Mouse (Mus musculus) midbrain, postnatal 0 days (tissue): ENCODE measurements around the gene Exd1. TPM values are rescaled to one million over a fixed set of nuclear protein-coding genes. Genes with fewer than 3 reads are reported as not detected.

ENCODE experiments used
- ATAC-seq: fragments of 200-750 bp; cut with Nextera tagmentation; 2 replicates; pipeline ENCODE4 v1.8.0; 2017; ENCODE audit warnings: moderate number of reproducible peaks, mild to moderate bottlenecking, moderate TSS enrichment, moderate library complexity; ENCODE audit not compliant: low FRiP score
- DNase-seq: peaks from one replicate; pipeline ENCODE4 v3.0.0-alpha.2; 2015; ENCODE audit warnings: low spot score
- H3K27ac ChIP-seq: fragments of 300-500 bp; sonication (generic); 2 replicates; pipeline ENCODE4 v1.5.1; 2014; ENCODE audit warnings: low read depth, mild to moderate bottlenecking, low read length, mixed read lengths
- H3K27me3 ChIP-seq: fragments of 300-500 bp; sonication (generic); 2 replicates; pipeline ENCODE4 v1.6.1; 2014; ENCODE audit warnings: low read length, control low read depth, mixed read lengths; ENCODE audit not compliant: insufficient read depth
- H3K36me3 ChIP-seq: fragments of 300-500 bp; sonication (generic); 2 replicates; pipeline ENCODE4 v1.6.1; 2014; ENCODE audit warnings: low read length, control low read depth, mixed read lengths; ENCODE audit not compliant: insufficient read depth
- H3K4me1 ChIP-seq: fragments of 300-500 bp; sonication (generic); 2 replicates; pipeline ENCODE4 v1.6.1; 2014; ENCODE audit warnings: mild to moderate bottlenecking, control low read depth, antibody characterized with exemption, low read length, mixed read lengths; ENCODE audit not compliant: insufficient read depth
- H3K4me2 ChIP-seq: fragments of 300-500 bp; sonication (generic); 2 replicates; pipeline ENCODE4 v1.6.1; 2014; ENCODE audit warnings: low read depth, mild to moderate bottlenecking, low read length, mixed read lengths; ENCODE audit not compliant: poor library complexity, severe bottlenecking
- H3K4me3 ChIP-seq: fragments of 300-500 bp; sonication (generic); 2 replicates; pipeline ENCODE4 v1.5.1; 2014; ENCODE audit warnings: low read depth, mild to moderate bottlenecking, low read length, moderate library complexity
- H3K9ac ChIP-seq: fragments of 300-500 bp; sonication (generic); replicated peaks from 2 replicates; pipeline ENCODE4 v1.6.1; 2014; ENCODE audit warnings: mild to moderate bottlenecking, low read length, moderate library complexity, mixed read lengths; ENCODE audit not compliant: poor library complexity, severe bottlenecking
- H3K9me3 ChIP-seq: fragments of 300-500 bp; sonication (generic); 2 replicates; pipeline ENCODE4 v1.6.1; 2016; ENCODE audit warnings: low read length, control low read depth
- CTCF ChIP-seq: IDR thresholded peaks from 2 replicates; pipeline ENCODE4 v1.5.1; 2016; ENCODE audit warnings: antibody characterized with exemption, mild to moderate bottlenecking
- WGBS: fragments of 180-500 bp; shearing (Covaris S2); extraction: QIAGEN DNeasy Blood & Tissue Kit; methylation state at CpG from one replicate; pipeline ENCODE4 v1.1.7; 2014; 5-methylcytosine and 5-hydroxymethylcytosine counted together
- polyA plus RNA-seq: library from polyadenylated mRNA; unstranded; fragments of >200 nt; fragmentation: Nextera tagmentation; extraction: Ambion mirVana; gene quantifications from 2 replicates; pipeline ENCODE4 v1.2.1, GENCODE M21; 2015
- total RNA-seq: library from RNA; depleted of rRNA; stranded (reverse); fragments of >200 nt; gene quantifications from 2 replicates; pipeline ENCODE4 v1.2.3, GENCODE M21; 2014

Exd1 gene
- total and polyA plus RNA-seq, 2 experiments from 2014 or later: 0.84 to 0.93 TPM

- Histone ChIP-seq H3K4me3 (no peak overlapping the region), H3K27me3 (no peaks in the 10 kb centered on the region), H3K9me3 (no peaks in the 10 kb centered on the region), H3K9ac (no peak overlapping the region), H3K27ac (no peak overlapping the region), H3K36me3 (0 out of 2 replicates have a peak, but pooled peaks cover 3% of the 10 kb centered on the region), H3K4me1 (no peaks in the 10 kb centered on the region), H3K4me2 (no peak overlapping the region)
- TF ChIP-seq CTCF: peak; percentile 37
- DNase-seq (no peak), ATAC-seq (no peak)
- WGBS: 97% methylated on average over 3 of the region's 3 CpGs
Observed at GRCm38 (mm10) chr2:119591247-119591646, 43.8 kb upstream of the Exd1 start.

DNA sequence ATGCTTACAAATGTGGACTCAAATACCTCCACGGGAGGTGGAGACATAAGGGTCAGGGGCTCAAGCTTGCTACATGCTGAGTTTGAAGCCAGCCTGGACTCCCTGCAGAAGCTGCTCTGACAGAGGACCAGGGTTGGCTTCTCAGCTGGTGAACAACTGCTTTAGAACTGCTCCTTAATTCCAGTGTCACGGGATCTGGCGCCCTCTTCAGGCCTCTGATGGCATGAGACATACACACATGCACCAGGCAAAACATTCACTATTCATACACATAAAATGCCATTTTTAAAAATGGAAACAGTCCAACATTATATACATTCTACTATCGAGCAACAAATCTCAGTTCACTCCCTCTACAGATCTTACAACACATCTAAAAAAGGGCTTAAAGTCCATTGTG lies 40.0 kb upstream of the Exd1 start:
- 12% methylated on average over 4 of the region's 4 CpGs for WGBS
- H3K36me3 ChIP-seq: 0 out of 2 replicates have a peak, but pooled peaks cover 6% of the 10 kb centered on the region
- H3K4me2 ChIP-seq: no peak overlapping the region
- H3K9ac ChIP-seq: no peak overlapping the region
- no peaks in the 10 kb centered on the region for H3K4me1 ChIP-seq
- H3K27me3 ChIP-seq: no peaks in the 10 kb centered on the region
- peak; percentile 73 for TF ChIP-seq CTCF
- ATAC-seq: no peak
- no peaks in the 10 kb centered on the region for H3K9me3 ChIP-seq
- H3K4me3 ChIP-seq: no peak overlapping the region
- peak; percentile 54 for DNase-seq
- no peak overlapping the region for H3K27ac ChIP-seq

GRCm38 (mm10) chr2:119584282-119584681 lies 36.9 kb upstream of the Exd1 start:
- no peak overlapping the region for H3K4me2 ChIP-seq
- no peaks in the 10 kb centered on the region for H3K9me3 ChIP-seq
- ATAC-seq: no peak
- DNase-seq: no peak
- no peaks in the 10 kb centered on the region for H3K27me3 ChIP-seq
- 92% methylated on average over 8 of the region's 8 CpGs for WGBS
- H3K4me3 ChIP-seq: no peak overlapping the region
- 0 out of 2 replicates have a peak, but pooled peaks cover 13% of the 10 kb centered on the region for H3K36me3 ChIP-seq
- TF ChIP-seq CTCF: no peak
- H3K4me1 ChIP-seq: no peaks in the 10 kb centered on the region
- no peak overlapping the region for H3K27ac ChIP-seq
- no peak overlapping the region for H3K9ac ChIP-seq

- no peak for ATAC-seq
- TF ChIP-seq CTCF: no peak
- Histone ChIP-seq H3K9ac (no peak overlapping the region), H3K9me3 (no peaks in the 10 kb centered on the region), H3K4me1 (no peaks in the 10 kb centered on the region), H3K27me3 (no peaks in the 10 kb centered on the region), H3K4me2 (no peak overlapping the region), H3K4me3 (no peak overlapping the region), H3K36me3 (0 out of 2 replicates have a peak, but pooled peaks cover 15% of the 10 kb centered on the region), H3K27ac (no peak overlapping the region)
- DNase-seq: no peak
- WGBS: 71% methylated on average over 2 of the region's 2 CpGs
Observed at GRCm38 (mm10) chr2:119583439-119583838, 36.0 kb upstream of the Exd1 start.

- WGBS: 97% methylated on average over 3 of the region's 3 CpGs
- no peaks in the 10 kb centered on the region for H3K27me3 ChIP-seq
- ATAC-seq: no peak
- no peaks in the 10 kb centered on the region for H3K4me1 ChIP-seq
- no peak overlapping the region for H3K4me2 ChIP-seq
- no peak overlapping the region for H3K4me3 ChIP-seq
- H3K36me3 ChIP-seq: 0 out of 2 replicates have a peak, but pooled peaks cover 15% of the 10 kb centered on the region
- no peak for TF ChIP-seq CTCF
- DNase-seq: no peak
- H3K9ac ChIP-seq: no peak overlapping the region
- H3K9me3 ChIP-seq: no peaks in the 10 kb centered on the region
- H3K27ac ChIP-seq: no peak overlapping the region
Observed at GRCm38 (mm10) chr2:119581571-119581970, 34.1 kb upstream of the Exd1 start.

DNA sequence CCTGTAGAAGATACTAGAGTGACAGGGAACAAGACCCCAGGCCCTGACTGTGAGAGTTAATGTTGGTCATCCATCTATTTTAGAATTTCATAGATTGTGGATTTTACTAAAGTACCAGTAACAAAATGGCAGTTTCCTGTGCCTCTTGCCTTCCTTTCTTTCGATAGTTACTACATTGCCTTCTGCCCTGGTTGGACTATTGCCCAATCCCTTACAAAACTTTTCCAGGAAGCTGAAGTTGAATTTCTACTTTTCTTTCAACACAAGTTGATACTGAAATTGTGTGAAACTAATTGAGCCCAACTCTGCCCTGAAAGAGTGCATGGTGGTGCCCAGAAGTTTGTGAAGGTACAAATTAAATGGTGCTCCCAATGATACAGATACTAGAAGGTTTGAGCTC lies 25.0 kb upstream of the Exd1 start:
- 89% methylated on average over 1 of the region's 1 CpGs for WGBS
- ATAC-seq: no peak
- no peak for TF ChIP-seq CTCF

More for the DNA sequence above, 25.0 kb upstream of the Exd1 start:
- H3K4me1 ChIP-seq: no peaks in the 10 kb centered on the region
- H3K9ac ChIP-seq: no peak overlapping the region
- no peak overlapping the region for H3K4me2 ChIP-seq
- H3K27ac ChIP-seq: no peak overlapping the region
- no peaks in the 10 kb centered on the region for H3K27me3 ChIP-seq
- H3K4me3 ChIP-seq: no peak overlapping the region
- no peaks in the 10 kb centered on the region for H3K9me3 ChIP-seq
- peaks cover 8% of the 10 kb centered on the region; the same call in 1 of the 2 replicates for H3K36me3 ChIP-seq
- no peak for DNase-seq
